10 mouse cellular contexts compared by ENCODE assay signal in the genomic region with DNA sequence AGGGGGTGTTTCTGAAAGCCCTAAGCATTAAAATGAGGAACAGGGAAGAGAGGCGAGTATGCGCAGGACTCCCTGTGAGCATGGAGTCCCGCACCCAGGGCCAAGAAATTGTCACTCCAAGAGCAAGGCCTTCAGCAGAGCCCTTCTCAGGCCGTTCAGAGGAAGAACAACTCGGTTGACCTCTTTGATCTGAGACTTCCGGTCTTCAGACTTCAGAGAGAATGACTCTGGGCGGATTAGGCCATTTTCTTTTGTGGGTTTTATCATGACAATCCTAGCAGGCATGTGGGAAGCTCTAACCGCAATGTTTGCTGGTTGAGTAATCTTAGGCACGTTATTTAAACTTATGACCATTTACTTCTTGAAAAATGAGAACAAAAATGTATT.
DNase-seq lines count a peak whose midpoint lies in the region; ATAC-seq and TF ChIP-seq lines count a peak whose summit lies in the region.
"Had no signal": no experiment of that assay in that cellular context is flagged by ENCODE, and none has a peak within 500 bp of the region (broad histone marks: within the 10 kb centered on the region; RNA-seq: fewer than 3 reads in every experiment).

No protein-coding gene starts in this region.

- peak overlapping the region; percentile 33 for H3K4me2 ChIP-seq in kidney, embryonic 16.5 days (replicated peaks; ENCODE audit: low read depth, low read length)
- no peak overlapping the region for H3K4me2 ChIP-seq in hindbrain, embryonic 11.5 days (replicated peaks; ENCODE audit: low read depth, low read length)
- peak overlapping the region; percentile 38; the same call in 1 of the 2 replicates for H3K4me2 ChIP-seq in midbrain, postnatal 0 days (ENCODE audit: low read depth, low read length, poor library complexity, severe bottlenecking)

- DNase-seq in kidney, postnatal 25 days: no peak
- peak; percentile 36 for DNase-seq in c-Kit-positive CD71-negative TER-119-negative erythroid progenitor cells, embryonic 14.5 days (ENCODE audit: low read depth)
- peak; percentile 16 for DNase-seq in hindbrain, embryonic 11.5 days (ENCODE audit: low spot score)
- DNase-seq in midbrain, postnatal 0 days (ENCODE audit: low spot score): no peak
- DNase-seq in urinary bladder, postnatal 36 days (ENCODE audit: low spot score in 2 of 2): no peak
- no peak for DNase-seq in yolk sac, embryonic 10.5 days (ENCODE audit: low spot score)

- no peak for ATAC-seq in kidney, embryonic 16.5 days (ENCODE audit: low FRiP score, low TSS enrichment)
- ATAC-seq in hindbrain, embryonic 11.5 days (ENCODE audit: low FRiP score): no peak
- ATAC-seq in midbrain, postnatal 0 days (ENCODE audit: low FRiP score): no peak
- no peak for ATAC-seq in erythroid progenitor cell, adult 5-6 weeks (replicated peaks; ENCODE audit: low FRiP score, poor library complexity, severe bottlenecking)

- H3K9me3 ChIP-seq in kidney, embryonic 16.5 days (ENCODE audit: low read length): no peaks in the 10 kb centered on the region
- no peaks in the 10 kb centered on the region for H3K9me3 ChIP-seq in hindbrain, embryonic 11.5 days (ENCODE audit: control insufficient read depth, low read length)
- no peaks in the 10 kb centered on the region for H3K9me3 ChIP-seq in midbrain, postnatal 0 days (ENCODE audit: low read length)
- H3K9me3 ChIP-seq: G1E had no signal

- H3K4me3 ChIP-seq in kidney, embryonic 16.5 days (ENCODE audit: low read length): no peak overlapping the region
- no peak overlapping the region for H3K4me3 ChIP-seq in hindbrain, embryonic 11.5 days (ENCODE audit: low read depth, low read length)
- H3K4me3 ChIP-seq in midbrain, postnatal 0 days (ENCODE audit: low read depth, low read length): no peak overlapping the region; the same call in 1 of the 2 replicates
- H3K4me3 ChIP-seq: heart, adult 2 months had no signal

- H3K27me3 ChIP-seq in kidney, embryonic 16.5 days (ENCODE audit: insufficient read depth, low read length): no peaks in the 10 kb centered on the region
- no peaks in the 10 kb centered on the region for H3K27me3 ChIP-seq in hindbrain, embryonic 11.5 days (ENCODE audit: control insufficient read depth, insufficient read depth, low read length)
- H3K27me3 ChIP-seq in midbrain, postnatal 0 days (ENCODE audit: insufficient read depth, low read length): no peaks in the 10 kb centered on the region

- WGBS in kidney, embryonic 16.5 days: 31% methylated on average over 9 of the region's 9 CpGs
- 41% methylated on average over 9 of the region's 9 CpGs for WGBS in hindbrain, embryonic 11.5 days
- WGBS in midbrain, postnatal 0 days: 29% methylated on average over 9 of the region's 9 CpGs

- no peaks in the 10 kb centered on the region for H3K36me3 ChIP-seq in kidney, embryonic 16.5 days (ENCODE audit: insufficient read depth, low read length)
- H3K36me3 ChIP-seq in hindbrain, embryonic 11.5 days (ENCODE audit: control insufficient read depth, insufficient read depth, low read length): no peaks in the 10 kb centered on the region
- H3K36me3 ChIP-seq in midbrain, postnatal 0 days (ENCODE audit: insufficient read depth, low read length): no peaks in the 10 kb centered on the region
- H3K36me3 ChIP-seq: G1E had no signal

- no peak for TF ChIP-seq CTCF in midbrain, postnatal 0 days (IDR thresholded peaks at IDR 0.05)

- 0 out of 2 replicates have a peak, but pooled peaks cover 5% of the 10 kb centered on the region for H3K4me1 ChIP-seq in kidney, embryonic 16.5 days (ENCODE audit: insufficient read depth, low read length)
- no peaks in the 10 kb centered on the region for H3K4me1 ChIP-seq in hindbrain, embryonic 11.5 days (replicated peaks; ENCODE audit: control insufficient read depth, insufficient read depth, low read length)
- H3K4me1 ChIP-seq in midbrain, postnatal 0 days (ENCODE audit: insufficient read depth, low read length): 0 out of 2 replicates have a peak, but pooled peaks cover 2% of the 10 kb centered on the region

- H3K27ac ChIP-seq in kidney, embryonic 16.5 days (ENCODE audit: low read length): no peak overlapping the region
- H3K27ac ChIP-seq in hindbrain, embryonic 11.5 days (ENCODE audit: low read depth, low read length): no peak overlapping the region
- no peak overlapping the region for H3K27ac ChIP-seq in midbrain, postnatal 0 days (ENCODE audit: low read depth, low read length)
- H3K27ac ChIP-seq: heart, adult 2 months had no signal

- H3K9ac ChIP-seq in kidney, embryonic 16.5 days (replicated peaks; ENCODE audit: low read length): no peak overlapping the region
- no peak overlapping the region for H3K9ac ChIP-seq in hindbrain, embryonic 11.5 days (ENCODE audit: low read depth, low read length)
- no peak overlapping the region for H3K9ac ChIP-seq in midbrain, postnatal 0 days (replicated peaks; ENCODE audit: low read length, poor library complexity, severe bottlenecking)

Comparison
In these comparisons a context has a peak if more than half of its experiments do, and no peak if none do; other contexts are left out.
1. DNase-seq: peak in c-Kit-positive CD71-negative TER-119-negative erythroid progenitor cells, embryonic 14.5 days (single experiment) and hindbrain, embryonic 11.5 days (single experiment); none in kidney, postnatal 25 days (0 of 2), midbrain, postnatal 0 days (single experiment), urinary bladder, postnatal 36 days (0 of 2) and yolk sac, embryonic 10.5 days (single experiment).